Mouse (Mus musculus) megakaryocyte-erythroid progenitor cell, adult 5 weeks (primary cell): ENCODE measurements around the gene Nmur1. TPM values are rescaled to one million over a fixed set of nuclear protein-coding genes. Genes with fewer than 3 reads are reported as not detected.

ENCODE experiments used
- polyA plus RNA-seq: library from polyadenylated mRNA; stranded (reverse); fragments of >175 nt; gene quantifications from 2 replicates; pipeline ENCODE4 v1.2.3, GENCODE M21; 2012

The Nmur1 gene
- not detected in 2 replicates for polyA plus RNA-seq

DNA sequence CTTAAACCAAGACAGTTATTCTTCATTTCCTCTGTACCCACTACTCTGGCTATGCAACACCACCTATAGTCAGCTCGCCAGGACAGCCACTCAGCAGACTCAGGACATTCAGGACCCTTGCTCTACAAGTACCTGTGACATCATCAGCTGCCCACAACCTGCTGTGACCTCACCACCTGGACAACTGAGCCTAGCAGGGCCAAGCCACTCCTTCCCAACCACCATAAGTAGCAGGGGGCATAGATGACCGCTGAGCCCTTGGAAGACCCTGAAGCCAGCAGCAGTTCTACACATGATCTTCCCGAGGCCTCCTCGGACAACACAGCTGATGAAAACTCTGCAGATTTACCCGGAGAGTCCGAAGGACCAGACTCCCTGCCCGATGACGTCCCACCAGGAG, at the start of gene Nmur1, which contains the start of gene Tex44:
Nmur1 (minus strand) TSS at position 101 of the 400 bp plus-strand sequence.
Tex44 (plus strand) TSS at position 202 of the 400 bp plus-strand sequence.

DNA sequence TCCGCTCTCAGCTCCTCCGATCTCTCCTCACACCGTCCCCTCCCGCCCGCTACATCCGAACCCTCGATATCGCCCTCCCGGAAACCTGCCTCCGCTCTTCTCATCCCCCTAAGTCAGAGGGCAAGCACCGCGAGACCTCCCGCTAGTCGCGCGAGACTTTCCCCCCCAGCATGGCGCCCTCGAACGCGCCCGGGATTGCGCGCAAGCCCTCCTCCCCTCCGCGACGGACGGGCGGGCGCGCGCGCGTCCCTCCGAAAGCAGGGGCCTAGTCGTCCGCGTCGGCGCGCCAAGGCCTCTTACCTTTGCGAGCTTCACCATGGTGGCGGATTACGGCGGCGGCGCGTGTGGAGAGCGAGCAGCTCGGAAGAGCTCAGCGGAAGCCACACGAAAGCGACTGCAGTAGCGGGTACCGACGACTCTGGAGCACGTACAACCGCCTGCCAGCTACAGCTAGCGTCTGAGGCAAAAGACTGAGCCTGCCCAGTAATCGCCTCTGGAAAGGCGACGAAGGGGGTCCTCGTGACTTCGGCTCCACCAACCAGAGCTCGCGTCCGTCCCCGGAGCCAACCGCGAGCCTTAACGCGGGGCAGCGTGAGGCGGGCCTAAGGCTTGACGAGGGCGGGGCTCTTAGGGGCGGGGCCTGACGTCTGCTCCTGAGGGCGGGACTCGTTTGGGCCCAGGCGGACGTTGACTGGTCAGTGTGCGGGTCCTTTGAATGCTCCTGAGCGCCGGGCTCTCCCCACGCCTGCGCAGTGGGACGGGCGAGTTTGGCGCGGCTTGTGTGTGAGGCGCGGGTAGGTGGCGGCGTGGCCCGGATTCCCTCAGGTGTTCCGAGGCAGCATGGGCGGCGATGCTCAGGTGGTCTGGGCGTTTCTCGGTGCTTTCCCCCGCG, 66.9 kb downstream of the Nmur1 start, which contains the start of gene Ncl:
Ncl (minus strand) TSS at position 495 of the 892 bp plus-strand sequence.

Other genes starting within 250 kb of the Nmur1 start
- gene B3gnt7, start 123.4 kb downstream of the Nmur1 start, polyA plus RNA-seq = 1.6 and 2.4 TPM in 2 replicates
- gene Ncl, start 66.8 kb downstream of the Nmur1 start, polyA plus RNA-seq = 965 and 1,628 TPM in 2 replicates
- not detected in 2 replicates for gene Tex44, start 101 bp upstream of the Nmur1 start, polyA plus RNA-seq
- gene Ptma, start 100.5 kb upstream of the Nmur1 start, polyA plus RNA-seq = 11,220 and 12,314 TPM in 2 replicates
- 37.8 and 51.1 TPM in 2 replicates for gene Pde6d, start 156.4 kb upstream of the Nmur1 start, polyA plus RNA-seq
- 22.4 and 24.1 TPM in 2 replicates for gene Cops7b, start 156.7 kb upstream of the Nmur1 start, polyA plus RNA-seq
- 0.38 and 0.82 TPM in 2 replicates for gene Nppc, start 244.3 kb upstream of the Nmur1 start, polyA plus RNA-seq